Mouse (Mus musculus) MEL (cell line): Measurements from ENCODE around the gene Tyms. TPM values are rescaled to one million over a fixed set of nuclear protein-coding genes. Genes with fewer than 3 reads are reported as not detected.

Experiments used
- DNase-seq: peaks from one replicate; pipeline ENCODE4 v3.0.0; 2011; ENCODE audit warnings: low read depth, low spot score
- H3K27ac ChIP-seq: 2 replicates; pipeline ENCODE4 v1.5.1; 2012; ENCODE audit warnings: low read depth, mild to moderate bottlenecking, control low read depth, low read length, moderate library complexity; ENCODE audit not compliant: control insufficient read depth
- H3K27me3 ChIP-seq, 2 experiments: fragments of 150-350 bp in 1 of 2; sonication (generic) in 1 of 2; 2 replicates each; pipeline ENCODE4 v1.6.1; 2012; ENCODE audit warnings: low read length in 2 of 2, mild to moderate bottlenecking in 2 of 2, improper control_type of control experiment in 1 of 2, moderate library complexity in 1 of 2; ENCODE audit not compliant: insufficient read depth in 2 of 2, control insufficient read depth in 1 of 2
- H3K36me3 ChIP-seq, 2 experiments: 2 replicates each; pipeline ENCODE4 v1.6.1; 2012 to 2014; ENCODE audit warnings: low read length in 2 of 2, improper control_type of control experiment in 1 of 2, inconsistent platforms in 1 of 2, mild to moderate bottlenecking in 1 of 2; ENCODE audit not compliant: insufficient read depth in 2 of 2, control insufficient read depth in 1 of 2
- H3K4me1 ChIP-seq, 2 experiments: fragments of 150-350 bp in 1 of 2; sonication (generic) in 1 of 2; 2 replicates each; pipeline ENCODE4 v1.6.1; 2012; ENCODE audit warnings: low read length in 2 of 2, improper control_type of control experiment in 1 of 2, mild to moderate bottlenecking in 1 of 2; ENCODE audit not compliant: insufficient read depth in 2 of 2, control insufficient read depth in 1 of 2
- H3K4me3 ChIP-seq, 2 experiments: fragments of 150-350 bp in 1 of 2; sonication (generic) in 1 of 2; 2 replicates each; pipeline ENCODE4 v1.5.1; 2012; ENCODE audit warnings: low read depth in 2 of 2, low read length in 2 of 2, mild to moderate bottlenecking in 2 of 2, moderate library complexity in 2 of 2, control low read depth in 1 of 2, improper control_type of control experiment in 1 of 2; ENCODE audit not compliant: control insufficient read depth in 1 of 2, insufficient read depth in 1 of 2
- H3K79me2 ChIP-seq: 2 replicates; pipeline ENCODE4 v1.6.1; 2012; ENCODE audit warnings: mild to moderate bottlenecking, low read length, moderate library complexity; ENCODE audit not compliant: control insufficient read depth, poor library complexity, insufficient read depth
- H3K9ac ChIP-seq: 2 replicates; pipeline ENCODE4 v1.6.1; 2012; ENCODE audit warnings: low read depth, mild to moderate bottlenecking, control low read depth, low read length, moderate library complexity; ENCODE audit not compliant: control insufficient read depth, poor library complexity, severe bottlenecking
- H3K9me3 ChIP-seq: fragments of 150-350 bp; sonication (generic); replicated peaks from 2 replicates; pipeline ENCODE4 v1.6.1; 2012; ENCODE audit warnings: mild to moderate bottlenecking, low read length, improper control_type of control experiment, moderate library complexity; ENCODE audit not compliant: insufficient read depth
- BHLHE40 ChIP-seq: IDR thresholded peaks from 2 replicates; pipeline ENCODE4 v1.6.1; 2012; ENCODE audit warnings: low read depth, mild to moderate bottlenecking, inconsistent platforms, low read length, improper control_type of control experiment, borderline replicate concordance
- CHD1 ChIP-seq: IDR thresholded peaks from 2 replicates; pipeline ENCODE4 v1.6.1; 2012; ENCODE audit warnings: low read depth, mild to moderate bottlenecking, inconsistent platforms, low read length, improper control_type of control experiment
- E2F4 ChIP-seq: IDR thresholded peaks from 2 replicates; pipeline ENCODE4 v1.6.1; 2011; ENCODE audit warnings: low read depth, low read length, improper control_type of control experiment, borderline replicate concordance
- ELF1 ChIP-seq: IDR thresholded peaks from 2 replicates; pipeline ENCODE4 v1.6.1; 2014; ENCODE audit warnings: low read depth, mild to moderate bottlenecking, inconsistent platforms, low read length, improper control_type of control experiment, moderate library complexity
- EP300 ChIP-seq, 2 experiments: IDR thresholded peaks; 2 replicates each; pipeline ENCODE4 v1.6.1; 2011; ENCODE audit warnings: improper control_type of control experiment in 2 of 2, low read length in 2 of 2, low read depth in 1 of 2, mild to moderate bottlenecking in 1 of 2
- KAT2A ChIP-seq: conservative IDR thresholded peaks from 2 replicates; pipeline ENCODE4 v1.6.1; 2012; ENCODE audit warnings: low read depth, low read length, improper control_type of control experiment, inconsistent platforms
- MAX ChIP-seq: IDR thresholded peaks from 2 replicates; pipeline ENCODE4 v1.6.1; 2011; ENCODE audit warnings: low read length, improper control_type of control experiment
- MXI1 ChIP-seq: IDR thresholded peaks from 2 replicates; pipeline ENCODE4 v1.6.1; 2011; ENCODE audit warnings: mild to moderate bottlenecking, low read depth, low read length, improper control_type of control experiment
- MYB ChIP-seq: IDR thresholded peaks from 2 replicates; pipeline ENCODE4 v1.6.1; 2011; ENCODE audit warnings: mild to moderate bottlenecking, low read depth, low read length, improper control_type of control experiment
- MYC ChIP-seq: IDR thresholded peaks from 2 replicates; pipeline ENCODE4 v1.6.1; 2011; ENCODE audit warnings: low read depth, mild to moderate bottlenecking, low read length, improper control_type of control experiment, moderate library complexity
- NELFE ChIP-seq: IDR thresholded peaks from 2 replicates; pipeline ENCODE4 v1.6.1; 2011; ENCODE audit warnings: low read depth, low read length, improper control_type of control experiment
- POLR2A ChIP-seq, 2 experiments: IDR thresholded peaks; 2 replicates each; pipeline ENCODE4 v1.6.1; 2011 to 2012; ENCODE audit warnings: low read length in 2 of 2, mild to moderate bottlenecking in 2 of 2, control low read depth in 1 of 2, improper control_type of control experiment in 1 of 2, low read depth in 1 of 2, moderate library complexity in 1 of 2; ENCODE audit not compliant: control insufficient read depth in 1 of 2, insufficient read depth in 1 of 2, poor library complexity in 1 of 2
- POLR2AphosphoS2 ChIP-seq: IDR thresholded peaks from 2 replicates; pipeline ENCODE4 v1.6.1; 2011; ENCODE audit warnings: low read length, improper control_type of control experiment
- RAD21 ChIP-seq: IDR thresholded peaks from 2 replicates; pipeline ENCODE4 v1.6.1; 2011; ENCODE audit warnings: mild to moderate bottlenecking, low read depth, low read length, improper control_type of control experiment
- SMC3 ChIP-seq: IDR thresholded peaks from 2 replicates; pipeline ENCODE4 v1.6.1; 2011; ENCODE audit warnings: low read depth, low read length, improper control_type of control experiment
- TBP ChIP-seq: IDR thresholded peaks from 2 replicates; pipeline ENCODE4 v1.8.0; 2011; ENCODE audit warnings: low read depth, low read length, improper control_type of control experiment
- TCF12 ChIP-seq: IDR thresholded peaks from 2 replicates; pipeline ENCODE4 v1.6.1; 2014; ENCODE audit warnings: low read depth, mild to moderate bottlenecking, inconsistent platforms, low read length, improper control_type of control experiment, moderate library complexity
- USF1 ChIP-seq: IDR thresholded peaks from 2 replicates; pipeline ENCODE4 v1.6.1; 2014; ENCODE audit warnings: low read depth, mild to moderate bottlenecking, inconsistent platforms, low read length, improper control_type of control experiment, moderate library complexity
- ZNF384 ChIP-seq: IDR thresholded peaks from 2 replicates; pipeline ENCODE4 v1.6.1; 2012; ENCODE audit warnings: low read depth, mild to moderate bottlenecking, inconsistent platforms, low read length, improper control_type of control experiment
- polyA plus RNA-seq, 2 experiments: library from polyadenylated mRNA; stranded (reverse) in 1 of 2; unstranded in 1 of 2; fragments of >175 nt in 1 of 2; fragments of >200 nt in 1 of 2; gene quantifications; 2 replicates each; pipeline versions ENCODE4 v1.2.1 to v1.2.4; 2012; ENCODE audit warnings: low replicate concordance in 2 of 2, low read depth in 1 of 2; ENCODE audit not compliant: insufficient read length in 2 of 2, insufficient read depth in 1 of 2, missing spikeins in 1 of 2
- total RNA-seq: library from RNA; depleted of rRNA; stranded (reverse); fragments of 300-350 nt; gene quantifications from 2 replicates; pipeline ENCODE4 v1.2.3, GENCODE M21; 2012

Tyms gene
- total and polyA plus RNA-seq, 3 experiments, result 150 to 203 TPM; not detected in 1

DNA sequence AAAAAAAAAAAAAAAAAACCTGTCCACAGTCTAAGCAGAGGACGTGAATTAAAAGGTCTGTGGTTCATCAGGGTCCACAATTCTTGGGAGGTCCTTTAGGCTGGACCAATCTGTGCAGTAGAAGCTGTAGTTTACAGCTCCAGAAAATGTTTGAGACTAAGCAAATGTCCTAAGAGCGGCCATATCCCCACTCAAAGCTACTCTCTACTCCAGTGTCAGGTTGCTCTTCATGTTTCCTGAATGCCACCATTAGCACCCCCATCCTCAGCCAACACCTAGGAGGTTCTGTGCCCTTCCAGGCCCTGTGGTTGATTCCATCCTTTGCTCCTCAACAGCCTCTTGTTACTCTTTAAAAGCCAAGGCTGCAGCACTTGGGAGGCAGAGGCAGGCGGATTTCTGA, 1.0 kb downstream of the Tyms start:
- Histone ChIP-seq H3K4me1 (peaks cover 0 to 14% of the 10 kb centered on the region in 2 experiments; a peak in 3 of 4 replicates), H3K27ac (peak overlapping the region; percentile 44), H3K9ac (peak overlapping the region; percentile 75), H3K4me3 (peak overlapping the region; percentile 61 to 79), H3K27me3 (no peaks in the 10 kb centered on the region), H3K9me3 (no peaks in the 10 kb centered on the region), H3K36me3 (peaks cover 4 to 24% of the 10 kb centered on the region in 2 experiments), H3K79me2 (peaks cover 21% of the 10 kb centered on the region)
- DNase-seq, result peak; percentile 50
- TF ChIP-seq POLR2AphosphoS2 (no peak), NELFE (no peak), E2F4 (no peak), MYB (no peak), RAD21 (no peak), ZNF384 (no peak), EP300 (IDR thresholded peaks at IDR 0.05; ENCODE audit: low read depth in 1 of 2, low read length in 2 of 2) (no peak), ELF1 (no peak), POLR2A (IDR thresholded peaks at IDR 0.05; ENCODE audit: control insufficient read depth in 1 of 2, insufficient read depth in 1 of 2, low read depth in 1 of 2, low read length in 2 of 2, poor library complexity in 1 of 2) (no peak), CHD1 (no peak), TCF12 (no peak), BHLHE40 (no peak), USF1 (no peak), MXI1 (no peak), TBP (no peak)

DNA sequence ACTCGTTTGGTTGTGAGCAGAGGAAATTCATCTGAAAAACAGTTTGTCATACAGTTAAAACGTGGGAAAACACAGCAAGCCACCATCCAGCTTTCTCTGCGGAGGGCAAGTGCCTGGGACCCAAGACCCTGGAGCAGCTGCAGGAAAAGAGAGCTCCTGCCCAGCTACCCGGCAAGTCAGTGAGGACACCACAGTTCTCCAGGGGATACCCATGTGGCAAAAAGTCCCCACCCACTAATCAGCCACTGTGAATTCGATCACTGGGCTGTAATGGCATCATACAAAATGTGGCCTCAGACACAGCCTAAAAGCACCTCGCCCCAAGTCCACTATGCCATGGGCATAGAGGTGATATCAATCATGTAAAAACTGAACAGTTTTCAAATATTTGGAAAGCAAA, 1.7 kb downstream of the Tyms start:
- peak overlapping the region in 1 of 2 experiments; percentile 79; a peak in 3 of 4 replicates for H3K4me3 ChIP-seq
- no peak for DNase-seq
- peaks cover 7 to 25% of the 10 kb centered on the region in 2 experiments for H3K36me3 ChIP-seq
- H3K79me2 ChIP-seq, result peaks cover 21% of the 10 kb centered on the region
- H3K9ac ChIP-seq, result peak overlapping the region; percentile 75
- peaks cover 0 to 14% of the 10 kb centered on the region in 2 experiments; a peak in 3 of 4 replicates for H3K4me1 ChIP-seq
- H3K27me3 ChIP-seq, result no peaks in the 10 kb centered on the region
- no peak for TF ChIP-seq SMC3
- TF ChIP-seq POLR2AphosphoS2, result no peak
- TF ChIP-seq MXI1, result no peak
- TF ChIP-seq MAX, result no peak
- no peak for TF ChIP-seq KAT2A
- no peak for TF ChIP-seq MYC
- H3K27ac ChIP-seq, result no peak overlapping the region
- H3K9me3 ChIP-seq, result no peaks in the 10 kb centered on the region
